Mouse (Mus musculus): ENCODE results near the gene Tmtc1.

Tmtc1 gene

GRCm38 (mm10) chr6:148371223-148371622 is 73.0 kb downstream of the Tmtc1 start:
- no peak for DNase-seq (ENCODE audit: low spot score)

GRCm38 (mm10) chr6:148367094-148367539 is 77.1 kb downstream of the Tmtc1 start:
- no peak for DNase-seq (ENCODE audit: low spot score)

- DNase-seq (ENCODE audit: low spot score) = no peak
Measured at GRCm38 (mm10) chr6:148366629-148367028, 77.6 kb downstream of the Tmtc1 start.

GRCm38 (mm10) chr6:148363162-148363561 is 81.0 kb downstream of the Tmtc1 start:
- DNase-seq (ENCODE audit: low spot score) = no peak

- no peak for DNase-seq (ENCODE audit: low spot score)
Measured at GRCm38 (mm10) chr6:148362475-148362874, 81.7 kb downstream of the Tmtc1 start.

GRCm38 (mm10) chr6:148359348-148359905 is 84.8 kb downstream of the Tmtc1 start:
- DNase-seq (ENCODE audit: low spot score) = no peak

GRCm38 (mm10) chr6:148358580-148359246 is 85.5 kb downstream of the Tmtc1 start:
- no peak for DNase-seq (ENCODE audit: low spot score)

GRCm38 (mm10) chr6:148356141-148356540 is 88.0 kb downstream of the Tmtc1 start:
- DNase-seq (ENCODE audit: low spot score) = no peak

- DNase-seq (ENCODE audit: low spot score) = no peak
Measured at GRCm38 (mm10) chr6:148354509-148355474, 89.4 kb downstream of the Tmtc1 start.

GRCm38 (mm10) chr6:148354151-148354508 is 90.1 kb downstream of the Tmtc1 start:
- DNase-seq (ENCODE audit: low spot score) = no peak

- DNase-seq (ENCODE audit: low spot score) = no peak
Measured at GRCm38 (mm10) chr6:148345001-148345400, 99.2 kb downstream of the Tmtc1 start.

- no peak for DNase-seq (ENCODE audit: low spot score)
Measured at GRCm38 (mm10) chr6:148342191-148342590, 102.0 kb downstream of the Tmtc1 start.

GRCm38 (mm10) chr6:148341765-148342164 is 102.4 kb downstream of the Tmtc1 start:
- no peak for DNase-seq (ENCODE audit: low spot score)

GRCm38 (mm10) chr6:148338326-148338957 is 105.7 kb downstream of the Tmtc1 start:
- DNase-seq (ENCODE audit: low spot score) = no peak

- DNase-seq (ENCODE audit: low spot score) = no peak
Measured at GRCm38 (mm10) chr6:148336290-148336955, 107.8 kb downstream of the Tmtc1 start.

- DNase-seq (ENCODE audit: low spot score) = no peak
Measured at GRCm38 (mm10) chr6:148331916-148332315, 112.3 kb downstream of the Tmtc1 start.

GRCm38 (mm10) chr6:148329976-148330375 is 114.2 kb downstream of the Tmtc1 start:
- no peak for DNase-seq (ENCODE audit: low spot score)

- DNase-seq (ENCODE audit: low spot score) = no peak
Measured at GRCm38 (mm10) chr6:148328928-148329327, 115.3 kb downstream of the Tmtc1 start.

- no peak for DNase-seq (ENCODE audit: low spot score)
Measured at GRCm38 (mm10) chr6:148328130-148328529, 116.1 kb downstream of the Tmtc1 start.

GRCm38 (mm10) chr6:148318736-148319135 is 125.5 kb downstream of the Tmtc1 start:
- DNase-seq (ENCODE audit: low spot score) = no peak

GRCm38 (mm10) chr6:148315571-148316080 is 128.6 kb downstream of the Tmtc1 start:
- no peak for DNase-seq (ENCODE audit: low spot score)

GRCm38 (mm10) chr6:148315106-148315505 is 129.1 kb downstream of the Tmtc1 start:
- no peak for DNase-seq (ENCODE audit: low spot score)

Measured in urinary bladder, postnatal 10 days (tissue).